Mouse (Mus musculus) left cerebral cortex, adult 2 months (tissue): Measurements from ENCODE around the gene Zbtb8a. TPM values are rescaled to one million over a fixed set of nuclear protein-coding genes. Genes with fewer than 3 reads are reported as not detected.
A peak's percentile ranks its signal among the peaks of the same experiment; 100 is the strongest.

Source experiments
- DNase-seq, 2 experiments: peaks; one replicate each; pipeline ENCODE4 v3.0.0; 2021 to 2022; ENCODE audit warnings: low spot score in 2 of 2, mixed read lengths in 1 of 2; ENCODE audit errors: extremely low spot score in 1 of 2
- H3K27ac ChIP-seq: fragments of 200-600 bp; 2 replicates; pipeline ENCODE4 v1.8.1; 2022
- H3K4me3 ChIP-seq: fragments of 200-600 bp; 2 replicates; pipeline ENCODE4 v1.8.1; 2022
- CTCF ChIP-seq: fragments of 200-600 bp; IDR thresholded peaks from 2 replicates; pipeline ENCODE4 v1.8.1; 2022; ENCODE audit warnings: antibody characterized with exemption, mild to moderate bottlenecking, moderate library complexity
- intact Hi-C: fragments of 180-260 bp; cut with DNase I; formaldehyde crosslinking; loops from one replicate; pipeline ENCODE4 v1.15.1; 2025
- total RNA-seq, 2 experiments: library from RNA; stranded (reverse); gene quantifications; 2 replicates each; pipeline ENCODE4 v1.2.3; 2021

Zbtb8a gene
- total RNA-seq, 2 experiments from 2014 or later = 5.1 to 5.8 TPM

- intact Hi-C loops = no loop called here
- H3K27ac ChIP-seq = peak overlapping the region; percentile 70; the same call in 1 of the 2 replicates
- H3K4me3 ChIP-seq = no peak overlapping the region
- no peak for TF ChIP-seq CTCF
- peak; percentile 25 to 32 for DNase-seq
These were observed 31.3 kb downstream of the Zbtb8a start for GRCm38 (mm10) chr4:129346481-129347154.

- H3K27ac ChIP-seq = no peak overlapping the region
- DNase-seq = no peak
- intact Hi-C loops = no loop called here
- TF ChIP-seq CTCF = no peak
- no peak overlapping the region for H3K4me3 ChIP-seq
These were observed 35.2 kb downstream of the Zbtb8a start for GRCm38 (mm10) chr4:129342705-129343104.

- DNase-seq = no peak
- Histone ChIP-seq H3K4me3 (no peak overlapping the region), H3K27ac (no peak overlapping the region)
- TF ChIP-seq CTCF = peak; percentile 27
- intact Hi-C loops = no loop called here
These were observed 36.0 kb downstream of the Zbtb8a start for GRCm38 (mm10) chr4:129341888-129342287.

DNA sequence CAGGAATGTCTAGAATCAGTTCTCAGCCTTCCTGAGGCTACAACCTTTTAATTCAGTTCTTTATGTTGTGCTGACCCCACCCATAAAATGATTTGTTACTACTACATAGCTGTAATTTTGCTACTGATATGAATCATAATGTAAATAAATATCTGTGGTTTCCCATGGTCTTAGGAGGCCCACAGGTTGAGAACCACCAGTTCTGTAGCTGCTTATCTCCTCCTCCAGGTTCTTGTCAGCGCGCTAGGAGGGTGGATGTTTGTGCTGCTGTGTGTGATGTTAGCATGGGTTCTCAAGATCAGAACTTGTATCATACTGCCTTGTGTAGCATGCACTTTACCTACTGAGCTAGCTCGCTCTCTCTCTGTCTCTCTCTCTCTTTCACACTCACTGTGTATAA lies 38.2 kb downstream of the Zbtb8a start:
- H3K4me3 ChIP-seq = no peak overlapping the region
- DNase-seq = no peak
- intact Hi-C loops = no loop called here
- TF ChIP-seq CTCF = no peak
- H3K27ac ChIP-seq = no peak overlapping the region

- TF ChIP-seq CTCF = no peak
- no peak for DNase-seq
- Histone ChIP-seq H3K4me3 (peak overlapping the region; percentile 80), H3K27ac (peak overlapping the region; percentile 99)
- intact Hi-C loops = no loop called here
These were observed 41.6 kb downstream of the Zbtb8a start for GRCm38 (mm10) chr4:129336291-129336690.

- intact Hi-C loops = loop anchor here (1.0 kb wide), 1 partner anchor 126 kb away; the partner anchor contains the start of gene Bsdc1
- DNase-seq = peak; percentile 94 to 98
- Histone ChIP-seq H3K4me3 (peak within 1 kb of the TSS; percentile 80), H3K27ac (peak within 1 kb of the TSS; percentile 99)
- TF ChIP-seq CTCF = peak; percentile 49
These were observed 42.5 kb downstream of the Zbtb8a start, which contains the start of the genes Rbbp4 and Zbtb8os for GRCm38 (mm10) chr4:129335216-129336074. TSS of gene Rbbp4 (minus strand) at chr4:129335370. TSS of gene Zbtb8os (plus strand) at chr4:129335695.

- intact Hi-C loops = loop anchor here (1.0 kb wide), 1 partner anchor 127 kb away; the partner anchor contains the start of gene Bsdc1
- TF ChIP-seq CTCF = no peak
These were observed 43.2 kb downstream of the Zbtb8a start for GRCm38 (mm10) chr4:129334677-129335215.

GRCm38 (mm10) chr4:129332846-129333245 lies 45.1 kb downstream of the Zbtb8a start:
- H3K4me3 ChIP-seq = 0 out of 2 replicates have a peak overlapping the region, but pooled peaks have one; percentile 8

More at GRCm38 (mm10) chr4:129334677-129335215, 43.2 kb downstream of the Zbtb8a start:
- DNase-seq = no peak
- peak overlapping the region; percentile 88 for H3K27ac ChIP-seq
- peak overlapping the region; percentile 79 for H3K4me3 ChIP-seq

GRCm38 (mm10) chr4:129326191-129326590 lies 51.7 kb downstream of the Zbtb8a start:
- no peak for TF ChIP-seq CTCF
- no peak overlapping the region for H3K4me3 ChIP-seq
- DNase-seq = no peak
- intact Hi-C loops = no loop called here
- H3K27ac ChIP-seq = no peak overlapping the region

More at GRCm38 (mm10) chr4:129332846-129333245, 45.1 kb downstream of the Zbtb8a start:
- no peak overlapping the region for H3K27ac ChIP-seq
- DNase-seq = no peak
- TF ChIP-seq CTCF = no peak
- intact Hi-C loops = no loop called here

DNA sequence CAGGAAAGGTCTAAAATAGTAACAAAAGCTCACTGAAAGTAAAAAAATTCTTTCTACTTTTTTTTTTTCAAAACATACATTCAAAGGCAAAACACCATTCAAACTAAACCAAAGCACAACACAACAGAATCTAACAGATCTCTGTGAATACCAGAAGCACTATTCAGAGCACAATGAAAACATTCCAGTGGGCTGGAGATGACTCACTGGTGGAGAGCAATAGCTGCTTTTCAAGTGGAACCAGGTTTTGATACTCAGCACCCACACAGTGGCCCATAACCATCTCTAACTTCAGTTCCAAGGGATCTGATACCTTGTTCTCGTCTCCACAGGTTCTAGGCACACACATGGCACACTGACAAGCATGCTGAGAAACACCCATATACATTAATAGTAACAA lies 53.2 kb downstream of the Zbtb8a start:
- DNase-seq = no peak
- intact Hi-C loops = no loop called here
- Histone ChIP-seq H3K4me3 (no peak overlapping the region), H3K27ac (peak overlapping the region; percentile 10; the same call in 1 of the 2 replicates)
- no peak for TF ChIP-seq CTCF

DNA sequence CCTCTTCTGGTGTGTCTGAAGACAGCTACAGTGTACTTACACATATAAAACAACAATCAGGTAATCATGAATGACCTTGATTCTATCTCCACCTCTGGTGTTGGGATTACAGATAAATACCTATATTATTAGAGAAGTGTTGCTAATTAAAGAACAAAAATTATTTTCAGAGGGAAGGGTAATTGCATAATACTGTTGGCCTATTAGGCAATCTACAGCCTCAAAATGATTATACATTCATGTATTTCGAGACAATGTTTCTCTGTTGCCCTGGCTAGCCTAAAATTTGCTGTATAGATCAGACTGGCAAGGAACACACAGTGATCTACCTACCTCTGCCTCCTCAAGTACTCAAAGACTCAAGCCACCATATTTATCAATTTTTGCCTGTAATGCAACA lies 54.4 kb downstream of the Zbtb8a start:
- no peak for DNase-seq
- intact Hi-C loops = no loop called here
- TF ChIP-seq CTCF = no peak
- Histone ChIP-seq H3K27ac (no peak overlapping the region), H3K4me3 (no peak overlapping the region)
